Mouse (Mus musculus) liver, embryonic 14.5 days (tissue): ENCODE measurements around the gene Tnfsf14. TPM values are rescaled to one million over a fixed set of nuclear protein-coding genes. Genes with fewer than 3 reads are reported as not detected.

Experiments used
- ATAC-seq: fragments of 200-750 bp; cut with Nextera tagmentation; 2 replicates; pipeline ENCODE4 v1.8.0; 2017; ENCODE audit warnings: moderate number of reproducible peaks, mild to moderate bottlenecking, moderate library complexity; ENCODE audit not compliant: insufficient read depth
- DNase-seq, 3 experiments: peaks; one replicate each; pipeline ENCODE4 v3.0.0-alpha.2; 2012 to 2013; ENCODE audit warnings: low read depth in 3 of 3, low spot score in 3 of 3
- H3K27ac ChIP-seq: fragments of 300-500 bp; sonication (generic); 2 replicates; pipeline ENCODE4 v1.5.1; 2014; ENCODE audit warnings: moderate library complexity, mild to moderate bottlenecking, control low read depth, inconsistent platforms
- H3K27me3 ChIP-seq: fragments of 300-500 bp; sonication (generic); 2 replicates; pipeline ENCODE4 v1.6.1; 2014; ENCODE audit warnings: mild to moderate bottlenecking, low read length, moderate library complexity; ENCODE audit not compliant: control insufficient read depth, insufficient read depth
- H3K36me3 ChIP-seq: fragments of 300-500 bp; sonication (generic); replicated peaks from 2 replicates; pipeline ENCODE4 v1.6.1; 2014; ENCODE audit warnings: low read depth; ENCODE audit not compliant: control insufficient read depth, insufficient read depth
- H3K4me1 ChIP-seq, 2 experiments: fragments of 200-500 bp in 1 of 2; fragments of 300-500 bp in 1 of 2; sonication (generic) in 1 of 2; replicated peaks; 2 replicates each; pipeline ENCODE4 v1.6.1; 2012 to 2014; ENCODE audit warnings: antibody characterized with exemption in 1 of 2, inconsistent platforms in 1 of 2, low read length in 1 of 2; ENCODE audit not compliant: control insufficient read depth in 2 of 2, insufficient read depth in 2 of 2
- H3K4me2 ChIP-seq: fragments of 300-500 bp; sonication (generic); 2 replicates; pipeline ENCODE4 v1.6.1; 2014; ENCODE audit warnings: low read depth, mild to moderate bottlenecking, control low read depth, moderate library complexity
- H3K4me3 ChIP-seq, 2 experiments: fragments of 200-500 bp in 1 of 2; fragments of 300-500 bp in 1 of 2; sonication (generic) in 1 of 2; 2 replicates each; pipeline ENCODE4 v1.5.1; 2012 to 2014; ENCODE audit warnings: low read depth in 2 of 2, low read length in 2 of 2, mild to moderate bottlenecking in 2 of 2, control low read depth in 1 of 2, inconsistent platforms in 1 of 2, moderate library complexity in 1 of 2; ENCODE audit not compliant: insufficient read depth in 1 of 2
- H3K9ac ChIP-seq: fragments of 300-500 bp; sonication (generic); replicated peaks from 2 replicates; pipeline ENCODE4 v1.6.1; 2014; ENCODE audit warnings: mild to moderate bottlenecking, control low read depth, moderate library complexity
- H3K9me3 ChIP-seq: fragments of 300-500 bp; sonication (generic); 2 replicates; pipeline ENCODE4 v1.6.1; 2016; ENCODE audit warnings: low read length, mixed read lengths; ENCODE audit not compliant: control insufficient read depth
- CTCF ChIP-seq: IDR thresholded peaks from 2 replicates; pipeline ENCODE4 v1.5.1; 2016; ENCODE audit warnings: antibody characterized with exemption, low read depth, control low read depth
- EP300 ChIP-seq: IDR thresholded peaks from 2 replicates; pipeline ENCODE4 v1.6.1; 2016; ENCODE audit warnings: antibody characterized with exemption, low read depth
- WGBS: fragments of 180-500 bp; shearing (Covaris S2); extraction: QIAGEN DNeasy Blood & Tissue Kit; methylation state at CpG from one replicate; pipeline ENCODE4 v1.1.7; 2014; ENCODE audit not compliant: insufficient replicate concordance; 5-methylcytosine and 5-hydroxymethylcytosine counted together
- polyA plus RNA-seq, 2 experiments: library from polyadenylated mRNA; depleted of rRNA in 1 of 2; stranded (reverse) in 1 of 2; unstranded in 1 of 2; fragments of >200 nt; fragmentation: Nextera tagmentation in 1 of 2; extraction: Ambion mirVana in 1 of 2; gene quantifications; 2 replicates each; pipeline versions ENCODE4 v1.2.1 to v1.2.3; 2012 to 2014

Gene Tnfsf14
- polyA plus RNA-seq, 2 experiments = 0.51 to 1.9 TPM

DNA sequence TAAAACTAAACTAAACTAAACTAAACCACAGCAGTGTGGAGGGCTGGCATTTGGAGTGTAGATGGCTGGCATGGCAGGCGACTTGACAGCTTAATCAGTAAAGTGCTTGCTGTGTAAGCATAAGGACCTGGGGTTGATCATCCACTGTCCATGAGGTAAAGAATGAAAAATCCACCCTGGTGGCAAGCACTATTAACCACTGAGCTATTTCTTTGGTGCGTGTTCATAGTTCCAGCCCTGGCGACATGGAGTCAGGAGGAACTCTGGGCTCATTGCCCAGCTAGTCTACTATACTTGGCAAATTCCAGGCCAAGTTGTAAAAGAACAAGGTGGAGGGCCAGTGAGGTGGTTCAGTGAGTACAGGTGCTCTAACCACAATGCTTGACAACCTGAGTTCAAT lies 14.0 kb upstream of the Tnfsf14 start:
- Histone ChIP-seq H3K9ac (no peak overlapping the region), H3K36me3 (no peaks in the 10 kb centered on the region; the same call in 1 of the 2 replicates), H3K9me3 (no peaks in the 10 kb centered on the region), H3K4me2 (no peak overlapping the region), H3K4me1 (peaks cover 0 to 5% of the 10 kb centered on the region in 2 experiments; a peak in 2 of 4 replicates), H3K27ac (no peak overlapping the region), H3K27me3 (no peaks in the 10 kb centered on the region), H3K4me3 (no peak overlapping the region)
- WGBS = 70% methylated on average over 3 of the region's 3 CpGs
- no peak for ATAC-seq
- no peak for DNase-seq
- no peak for TF ChIP-seq CTCF
- TF ChIP-seq EP300 = no peak

DNA sequence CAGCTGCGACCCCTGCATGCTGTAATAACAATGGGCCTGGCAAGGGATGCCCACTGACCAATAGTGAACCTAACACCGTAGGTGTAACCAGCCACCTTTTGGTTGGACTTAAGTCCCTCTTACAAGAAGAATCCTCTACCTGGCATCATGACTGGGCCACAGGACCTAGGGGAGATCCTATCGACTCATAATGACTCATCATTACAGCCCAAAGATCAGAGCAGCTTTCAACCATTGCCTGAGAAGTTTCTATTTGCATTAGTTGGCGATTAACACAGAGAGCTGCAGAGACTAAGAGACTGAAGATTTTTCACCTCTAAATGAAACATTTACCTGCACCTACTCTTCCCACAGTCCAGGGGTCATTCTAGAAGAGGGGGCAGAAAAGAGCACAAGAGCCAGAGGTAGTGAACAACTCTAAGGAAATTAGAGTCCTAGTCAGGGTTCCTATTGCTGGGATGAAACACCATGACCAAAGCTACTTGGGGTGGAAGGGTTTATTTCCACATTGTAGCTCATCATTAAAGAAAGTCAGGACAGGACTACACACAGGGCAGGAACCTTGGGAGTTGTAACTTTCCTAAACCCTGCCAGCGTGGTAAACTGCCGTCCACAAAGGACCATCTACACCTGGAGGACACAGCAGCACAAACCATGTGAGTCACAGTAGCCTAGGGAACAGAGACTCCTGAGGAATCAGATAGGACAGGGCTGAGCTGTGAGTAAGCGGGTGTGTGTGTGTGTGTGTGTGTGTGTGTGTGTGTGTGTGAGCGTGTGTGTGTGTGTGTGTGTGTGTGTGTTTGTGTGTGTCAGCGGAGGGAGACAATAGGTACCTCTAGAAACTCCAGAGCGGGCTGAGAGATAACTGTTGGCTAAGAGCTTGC lies 8.1 kb upstream of the Tnfsf14 start:
- H3K4me2 ChIP-seq = no peak overlapping the region
- no peaks in the 10 kb centered on the region for H3K9me3 ChIP-seq
- ATAC-seq = peak; percentile 46
- no peak for TF ChIP-seq EP300
- H3K4me3 ChIP-seq = no peak overlapping the region
- WGBS = 50% methylated on average over 10 of the region's 10 CpGs
- no peaks in the 10 kb centered on the region for H3K27me3 ChIP-seq
- DNase-seq = peak in 1 of 3 experiments; percentile 11
- peaks cover 0 to 5% of the 10 kb centered on the region in 2 experiments; a peak in 2 of 4 replicates for H3K4me1 ChIP-seq
- no peak overlapping the region for H3K27ac ChIP-seq
- H3K9ac ChIP-seq = no peak overlapping the region
- no peaks in the 10 kb centered on the region; the same call in 1 of the 2 replicates for H3K36me3 ChIP-seq

DNA sequence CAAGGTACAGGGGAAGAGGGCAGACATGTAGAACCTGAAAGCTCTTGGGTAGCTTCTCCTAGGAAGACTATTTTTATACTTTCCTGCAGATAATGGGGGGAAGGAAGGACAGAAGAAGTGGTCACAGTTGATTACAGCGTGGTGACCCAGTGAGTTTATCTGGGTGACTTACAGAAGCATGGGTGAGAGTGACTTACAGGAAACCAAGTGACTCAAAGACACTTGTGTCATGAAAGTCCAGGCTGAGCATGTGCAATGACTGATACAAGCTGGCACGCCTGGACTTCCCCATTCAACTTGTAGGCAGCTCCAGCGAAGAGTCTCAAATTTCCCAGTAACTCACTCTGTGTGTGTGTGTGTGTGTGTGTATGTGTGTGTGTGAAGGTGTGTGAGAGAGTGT lies 4.3 kb upstream of the Tnfsf14 start:
- Histone ChIP-seq H3K27ac (no peak overlapping the region), H3K9me3 (no peaks in the 10 kb centered on the region), H3K4me1 (0 out of 4 replicates have a peak, but pooled peaks cover 0 to 2% of the 10 kb centered on the region in 2 experiments), H3K9ac (no peak overlapping the region), H3K4me3 (no peak overlapping the region), H3K4me2 (no peak overlapping the region), H3K36me3 (no peaks in the 10 kb centered on the region), H3K27me3 (no peaks in the 10 kb centered on the region)
- WGBS = 19% methylated on average over 3 of the region's 3 CpGs
- DNase-seq (no peak), ATAC-seq (no peak)
- TF ChIP-seq EP300 (no peak), CTCF (no peak)

DNA sequence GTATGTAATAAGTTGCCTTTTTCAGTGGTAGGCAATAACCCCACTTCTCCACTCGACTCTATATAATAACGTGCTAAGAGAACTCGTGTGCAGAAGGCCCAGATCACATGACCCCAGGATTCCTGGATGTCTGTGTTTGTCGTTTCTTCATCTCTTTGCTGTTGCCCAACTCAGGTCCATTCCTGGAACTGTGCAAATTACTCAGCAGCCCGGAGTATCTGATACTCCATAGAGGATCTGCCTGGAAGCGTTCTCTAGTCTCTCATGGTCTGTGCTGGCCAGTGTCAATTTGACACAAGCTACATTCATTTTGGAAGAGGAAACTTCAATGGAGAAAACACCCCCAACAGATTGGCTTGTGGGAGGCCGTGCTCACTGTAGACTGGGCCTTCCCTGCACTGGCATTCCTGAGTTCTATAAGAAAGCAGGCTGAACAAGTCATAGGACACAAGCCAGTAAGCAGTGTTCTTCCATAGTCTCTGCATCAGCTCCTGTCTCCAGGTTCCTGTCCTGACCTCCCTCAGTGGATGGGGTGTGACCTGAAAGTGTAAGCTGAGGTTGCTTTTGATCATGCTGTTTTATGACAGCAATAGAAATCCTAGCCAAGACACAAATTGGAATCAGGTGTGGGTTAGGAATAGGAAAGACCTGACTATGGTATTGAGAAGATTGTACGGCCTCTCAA lies 1.5 kb upstream of the Tnfsf14 start:
- WGBS = 56% methylated on average over 8 of the region's 8 CpGs
- Histone ChIP-seq H3K27me3 (no peaks in the 10 kb centered on the region), H3K36me3 (no peaks in the 10 kb centered on the region), H3K27ac (no peak overlapping the region), H3K4me2 (no peak overlapping the region), H3K4me1 (0 out of 4 replicates have a peak, but pooled peaks cover 0 to 2% of the 10 kb centered on the region in 2 experiments), H3K9me3 (no peaks in the 10 kb centered on the region), H3K9ac (no peak overlapping the region), H3K4me3 (no peak overlapping the region)
- no peak for DNase-seq
- ATAC-seq = no peak
- TF ChIP-seq EP300 (no peak), CTCF (no peak)

DNA sequence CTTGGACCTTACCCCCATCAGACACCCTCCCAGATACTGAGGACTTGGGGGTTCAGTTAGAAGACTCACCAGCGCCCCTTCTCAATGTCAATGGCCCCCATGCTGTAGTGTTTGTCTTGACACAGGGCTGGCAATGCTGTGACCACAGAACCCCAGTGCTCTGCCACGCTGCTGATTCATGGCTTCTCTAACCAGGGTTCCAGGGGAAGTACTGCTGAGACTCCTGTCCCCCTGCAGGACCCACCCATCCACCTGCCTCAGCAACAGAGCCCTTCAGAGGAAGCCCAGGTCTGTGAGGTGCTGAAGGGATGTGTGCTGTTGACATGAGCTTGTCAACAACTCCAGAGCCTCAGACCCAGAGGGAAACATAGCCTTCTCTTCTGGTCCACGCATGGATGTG lies 794 bp upstream of the Tnfsf14 start:
- Histone ChIP-seq H3K9ac (no peak overlapping the region), H3K4me1 (0 out of 4 replicates have a peak, but pooled peaks cover 0 to 2% of the 10 kb centered on the region in 2 experiments), H3K4me3 (no peak overlapping the region), H3K27ac (no peak overlapping the region), H3K27me3 (no peaks in the 10 kb centered on the region), H3K36me3 (no peaks in the 10 kb centered on the region), H3K4me2 (no peak overlapping the region), H3K9me3 (no peaks in the 10 kb centered on the region)
- TF ChIP-seq EP300 (no peak), CTCF (no peak)
- 44% methylated on average over 3 of the region's 3 CpGs for WGBS
- ATAC-seq (no peak), DNase-seq (no peak)
